Mouse (Mus musculus) ES-Bruce4 (cell line): Measurements from ENCODE around the gene Ccsap.

Experiments
- CTCF ChIP-seq: IDR thresholded peaks from one replicate; pipeline ENCODE4 v1.8.1; 2011; ENCODE audit warnings: low read depth, low read length
- POLR2A ChIP-seq: IDR thresholded peaks from one replicate; pipeline ENCODE4 v1.8.1; 2011; ENCODE audit warnings: low read length; ENCODE audit not compliant: insufficient read depth

DNA sequence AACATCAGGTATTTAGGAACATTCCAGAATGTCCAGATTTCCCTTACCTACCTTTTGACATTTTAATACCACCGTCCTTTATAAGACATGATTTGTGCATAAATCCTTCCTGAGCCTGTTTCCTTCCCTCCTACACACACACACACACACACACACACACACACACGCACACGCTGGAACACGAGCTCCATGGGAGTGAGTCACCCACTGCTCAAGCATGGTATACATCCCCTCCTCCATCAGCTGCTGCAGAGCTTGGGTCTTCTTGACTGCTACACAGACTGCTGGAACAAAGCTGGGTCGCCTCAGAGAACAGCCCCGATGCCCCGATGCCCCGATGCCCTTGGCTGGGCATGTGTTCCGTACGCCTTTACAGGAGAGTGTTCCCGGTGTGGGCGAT lies 13.5 kb downstream of the Ccsap start:
- no peak for TF ChIP-seq CTCF
- TF ChIP-seq POLR2A: no peak
